Mouse (Mus musculus): Measurements from ENCODE around the gene Rpl13a.

- no peak for TF ChIP-seq CTCF (IDR thresholded peaks at IDR 0.05; ENCODE audit: low read depth, low read length)
- no peak for TF ChIP-seq POLR2A (IDR thresholded peaks at IDR 0.05; ENCODE audit: insufficient read depth, low read length)
Observed at GRCm38 (mm10) chr7:45093516-45093905, 35.0 kb downstream of the Rpl13a start.
